Mouse (Mus musculus): ENCODE measurements around the gene Gm10135.

DNA sequence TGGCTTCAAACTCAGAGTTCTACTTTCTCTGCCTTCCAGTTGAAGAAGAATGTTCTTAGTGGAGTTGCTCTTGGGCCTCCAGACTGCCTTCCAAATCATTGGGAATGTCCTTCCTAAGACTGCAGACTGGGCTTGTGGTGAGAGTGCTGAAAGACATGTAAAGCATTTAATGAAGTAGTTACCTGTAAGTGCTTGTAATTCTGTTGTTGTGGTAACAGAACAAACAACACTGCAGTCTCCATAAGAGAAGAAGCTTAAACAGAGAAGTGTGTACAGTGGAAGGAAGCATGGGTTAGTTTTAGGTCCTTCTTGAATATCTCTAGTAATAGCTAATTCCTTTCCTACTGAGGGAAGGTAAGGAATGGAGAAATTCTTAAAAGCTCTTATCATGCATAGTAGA, 47.4 kb downstream of the Gm10135 start:
- TF ChIP-seq CTCF (IDR thresholded peaks at IDR 0.05; ENCODE audit: borderline replicate concordance, insufficient read depth, low read length) (no peak), POLR2A (IDR thresholded peaks at IDR 0.05; ENCODE audit: low read depth, low read length) (no peak)

All from embryonic fibroblast, embryonic 13.5 days (primary cell).